Mouse (Mus musculus) forebrain, embryonic 14.5 days (tissue): Measurements from ENCODE around the gene Stx1b. TPM values are rescaled to one million over a fixed set of nuclear protein-coding genes. Genes with fewer than 3 reads are reported as not detected.
"Not testable (repeated sequence)": the region's sequence is repeated elsewhere in the genome, so short reads cannot be mapped to it uniquely, and the experiment has no call there.

Source experiments
- ATAC-seq: fragments of 200-750 bp; cut with Nextera tagmentation; 2 replicates; pipeline ENCODE4 v1.8.0; 2017; ENCODE audit warnings: mild to moderate bottlenecking, moderate library complexity
- DNase-seq: peaks from one replicate; pipeline ENCODE4 v3.0.0-alpha.2; 2015; ENCODE audit warnings: low spot score
- H3K27ac ChIP-seq: fragments of 300-500 bp; sonication (generic); 2 replicates; pipeline ENCODE4 v1.5.1; 2014; ENCODE audit warnings: low read depth, mild to moderate bottlenecking, control low read depth, low read length, moderate library complexity
- H3K27me3 ChIP-seq: fragments of 300-500 bp; sonication (generic); replicated peaks from 2 replicates; pipeline ENCODE4 v1.6.1; 2014; ENCODE audit warnings: low read length, control low read depth, mixed read lengths; ENCODE audit not compliant: control insufficient read depth, insufficient read depth
- H3K36me3 ChIP-seq: fragments of 300-500 bp; sonication (generic); 2 replicates; pipeline ENCODE4 v1.6.1; 2014; ENCODE audit warnings: low read length, control low read depth; ENCODE audit not compliant: control insufficient read depth, insufficient read depth
- H3K4me1 ChIP-seq: fragments of 300-500 bp; sonication (generic); 2 replicates; pipeline ENCODE4 v1.6.1; 2014; ENCODE audit warnings: antibody characterized with exemption, low read length, control low read depth; ENCODE audit not compliant: control insufficient read depth, insufficient read depth
- H3K4me2 ChIP-seq: fragments of 300-500 bp; sonication (generic); 2 replicates; pipeline ENCODE4 v1.6.1; 2014; ENCODE audit warnings: mild to moderate bottlenecking, control low read depth, low read length
- H3K4me3 ChIP-seq: fragments of 300-500 bp; sonication (generic); 2 replicates; pipeline ENCODE4 v1.5.1; 2014; ENCODE audit warnings: low read depth, low read length, control low read depth
- H3K9ac ChIP-seq: fragments of 300-500 bp; sonication (generic); 2 replicates; pipeline ENCODE4 v1.6.1; 2014; ENCODE audit warnings: mild to moderate bottlenecking, low read length, control low read depth, moderate library complexity
- H3K9me3 ChIP-seq: fragments of 300-500 bp; sonication (generic); replicated peaks from 2 replicates; pipeline ENCODE4 v1.6.1; 2016; ENCODE audit warnings: low read length, control low read depth, mixed read lengths; ENCODE audit not compliant: control insufficient read depth
- WGBS: fragments of 180-500 bp; shearing (Covaris S2); extraction: QIAGEN DNeasy Blood & Tissue Kit; methylation state at CpG from one replicate; pipeline ENCODE4 v1.1.7; 2014; 5-methylcytosine and 5-hydroxymethylcytosine counted together
- polyA plus RNA-seq: library from polyadenylated mRNA; unstranded; fragments of >200 nt; fragmentation: Nextera tagmentation; extraction: Ambion mirVana; gene quantifications from 2 replicates; pipeline ENCODE4 v1.2.1, GENCODE M21; 2014

Stx1b gene
- polyA plus RNA-seq, 1 experiment from 2014 or later = 15.7 TPM

GRCm38 (mm10) chr7:127775837-127776236 is 48.5 kb downstream of the Stx1b start:
- DNase-seq, ATAC-seq, H3K9me3 ChIP-seq, H3K27me3 ChIP-seq: not testable (repeated sequence)
- peaks cover 11% of the 10 kb centered on the region for H3K4me1 ChIP-seq
- WGBS = 77% methylated on average over 7 of the region's 7 CpGs
- H3K4me2 ChIP-seq = peak overlapping the region; percentile 82
- H3K27ac ChIP-seq = peak overlapping the region; percentile 96; the same call in 1 of the 2 replicates
- H3K9ac ChIP-seq = peak overlapping the region; percentile 90
- peaks cover 24% of the 10 kb centered on the region for H3K36me3 ChIP-seq
- peak overlapping the region; percentile 96 for H3K4me3 ChIP-seq

DNA sequence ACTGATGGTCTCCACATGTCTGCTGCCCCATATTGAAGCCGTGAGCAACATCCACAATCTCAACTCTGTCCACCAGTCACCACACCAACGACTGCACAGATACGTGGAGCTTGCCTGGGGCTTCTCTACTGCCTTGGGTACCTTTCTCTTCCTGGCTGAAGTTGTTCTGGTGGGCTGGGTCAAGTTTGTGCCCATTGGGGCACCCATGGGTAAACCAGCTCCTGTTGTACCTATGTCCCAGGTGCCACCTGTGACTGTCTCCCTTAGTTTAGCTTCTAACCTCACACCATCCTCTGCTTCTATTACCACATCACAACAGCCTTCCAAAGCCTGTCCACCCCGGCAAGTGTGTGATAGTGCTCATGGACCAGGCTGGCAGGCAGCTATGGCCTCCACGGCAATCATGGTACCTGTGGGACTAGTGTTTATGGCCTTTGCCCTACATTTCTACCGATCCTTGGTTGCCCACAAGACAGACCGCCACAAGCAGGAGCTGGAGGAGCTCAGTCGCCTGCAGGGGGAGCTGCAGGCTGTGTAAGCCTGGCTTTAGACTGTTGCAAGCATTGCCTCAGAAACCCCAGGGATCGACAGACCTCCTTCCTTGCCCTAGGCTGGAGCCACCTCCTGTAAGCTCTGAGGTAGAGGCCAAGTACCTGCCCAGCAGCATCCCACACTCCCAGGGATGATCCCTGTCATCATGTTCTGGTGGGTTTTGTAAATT is 50.5 kb downstream of the Stx1b start:
- no peaks in the 10 kb centered on the region for H3K27me3 ChIP-seq
- no peak for ATAC-seq
- H3K36me3 ChIP-seq = peaks cover 4% of the 10 kb centered on the region; the same call in 1 of the 2 replicates
- H3K4me2 ChIP-seq = no peak overlapping the region
- DNase-seq = peak; percentile 75
- no peaks in the 10 kb centered on the region for H3K9me3 ChIP-seq
- no peak overlapping the region for H3K4me3 ChIP-seq
- no peak overlapping the region for H3K27ac ChIP-seq
- peaks cover 28% of the 10 kb centered on the region for H3K4me1 ChIP-seq
- 48% methylated on average over 9 of the region's 9 CpGs for WGBS
- H3K9ac ChIP-seq = no peak overlapping the region

DNA sequence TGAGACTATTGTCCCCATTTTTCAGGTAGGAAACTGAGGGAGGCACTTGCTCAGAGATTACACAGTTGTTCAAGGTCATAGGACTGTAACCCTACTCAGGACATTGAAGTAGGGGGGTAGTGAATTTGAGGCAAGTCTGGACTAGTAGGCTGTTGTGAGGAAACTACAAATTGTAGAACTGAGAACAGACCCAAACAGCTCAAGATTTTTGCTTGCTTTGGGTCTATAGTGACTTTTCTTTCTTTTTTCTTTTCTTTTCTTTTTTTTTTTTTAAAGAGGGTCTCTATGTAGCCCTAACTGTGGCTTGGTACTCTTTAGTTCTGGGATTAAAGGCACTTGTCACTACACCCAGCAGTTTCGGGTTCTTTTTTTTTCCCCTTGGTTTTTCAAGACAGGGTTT is 51.8 kb downstream of the Stx1b start:
- WGBS = 96% methylated on average over 1 of the region's 1 CpGs
- Histone ChIP-seq H3K4me3 (no peak overlapping the region), H3K4me1 (peaks cover 21% of the 10 kb centered on the region; the same call in 1 of the 2 replicates), H3K9me3 (no peaks in the 10 kb centered on the region), H3K36me3 (peaks cover 9% of the 10 kb centered on the region), H3K9ac (no peak overlapping the region), H3K4me2 (no peak overlapping the region), H3K27ac (no peak overlapping the region), H3K27me3 (no peaks in the 10 kb centered on the region)
- DNase-seq (no peak), ATAC-seq (no peak)

GRCm38 (mm10) chr7:127772080-127772479 is 52.3 kb downstream of the Stx1b start:
- ATAC-seq (no peak), DNase-seq (no peak)
- no peak overlapping the region for H3K4me3 ChIP-seq
- peaks cover 14% of the 10 kb centered on the region for H3K36me3 ChIP-seq
- H3K9ac ChIP-seq = no peak overlapping the region
- WGBS = 96% methylated on average over 3 of the region's 3 CpGs
- no peaks in the 10 kb centered on the region for H3K27me3 ChIP-seq
- no peak overlapping the region for H3K27ac ChIP-seq
- H3K4me2 ChIP-seq = no peak overlapping the region
- H3K4me1 ChIP-seq = peaks cover 21% of the 10 kb centered on the region; the same call in 1 of the 2 replicates
- no peaks in the 10 kb centered on the region for H3K9me3 ChIP-seq

- DNase-seq (peak; percentile 11), ATAC-seq (no peak)
- H3K9ac ChIP-seq = no peak overlapping the region
- H3K27me3 ChIP-seq = no peaks in the 10 kb centered on the region
- H3K4me3 ChIP-seq = no peak overlapping the region
- H3K36me3 ChIP-seq = peaks cover 22% of the 10 kb centered on the region
- WGBS = 74% methylated on average over 5 of the region's 5 CpGs
- H3K27ac ChIP-seq = no peak overlapping the region
- peak overlapping the region; percentile 80; the same call in 1 of the 2 replicates for H3K4me2 ChIP-seq
- H3K9me3 ChIP-seq = no peaks in the 10 kb centered on the region
- H3K4me1 ChIP-seq = peaks cover 21% of the 10 kb centered on the region; the same call in 1 of the 2 replicates
These were observed 53.1 kb downstream of the Stx1b start for GRCm38 (mm10) chr7:127771262-127771661.

- no peaks in the 10 kb centered on the region for H3K27me3 ChIP-seq
- 8% methylated on average over 27 of the region's 27 CpGs for WGBS
- H3K9me3 ChIP-seq = no peaks in the 10 kb centered on the region
- peak overlapping the region; percentile 52; the same call in 1 of the 2 replicates for H3K27ac ChIP-seq
- peaks cover 21% of the 10 kb centered on the region; the same call in 1 of the 2 replicates for H3K4me1 ChIP-seq
- ATAC-seq = peak; percentile 21
- H3K4me2 ChIP-seq = peak overlapping the region; percentile 80
- peak; percentile 31 for DNase-seq
- H3K9ac ChIP-seq = peak overlapping the region; percentile 73
- H3K4me3 ChIP-seq = peak overlapping the region; percentile 38
- peaks cover 32% of the 10 kb centered on the region for H3K36me3 ChIP-seq
These were observed 54.1 kb downstream of the Stx1b start for GRCm38 (mm10) chr7:127770039-127770905.

GRCm38 (mm10) chr7:127769651-127770038 is 54.7 kb downstream of the Stx1b start, which contains the start of gene Orai3:
Gene Orai3, plus strand, starts transcription at chr7:127769815.
- Histone ChIP-seq H3K27ac (peak within 1 kb of the TSS; percentile 52; the same call in 1 of the 2 replicates), H3K27me3 (no peaks in the 10 kb centered on the region), H3K4me3 (peak within 1 kb of the TSS; percentile 38), H3K9ac (peak within 1 kb of the TSS; percentile 73), H3K4me1 (peaks cover 21% of the 10 kb centered on the region; the same call in 1 of the 2 replicates), H3K4me2 (peak within 1 kb of the TSS; percentile 80), H3K36me3 (peaks cover 38% of the 10 kb centered on the region), H3K9me3 (no peaks in the 10 kb centered on the region)
- peak; percentile 75 for DNase-seq
- peak; percentile 75 for ATAC-seq
- WGBS = under 1% methylated on average over 24 of the region's 24 CpGs

DNA sequence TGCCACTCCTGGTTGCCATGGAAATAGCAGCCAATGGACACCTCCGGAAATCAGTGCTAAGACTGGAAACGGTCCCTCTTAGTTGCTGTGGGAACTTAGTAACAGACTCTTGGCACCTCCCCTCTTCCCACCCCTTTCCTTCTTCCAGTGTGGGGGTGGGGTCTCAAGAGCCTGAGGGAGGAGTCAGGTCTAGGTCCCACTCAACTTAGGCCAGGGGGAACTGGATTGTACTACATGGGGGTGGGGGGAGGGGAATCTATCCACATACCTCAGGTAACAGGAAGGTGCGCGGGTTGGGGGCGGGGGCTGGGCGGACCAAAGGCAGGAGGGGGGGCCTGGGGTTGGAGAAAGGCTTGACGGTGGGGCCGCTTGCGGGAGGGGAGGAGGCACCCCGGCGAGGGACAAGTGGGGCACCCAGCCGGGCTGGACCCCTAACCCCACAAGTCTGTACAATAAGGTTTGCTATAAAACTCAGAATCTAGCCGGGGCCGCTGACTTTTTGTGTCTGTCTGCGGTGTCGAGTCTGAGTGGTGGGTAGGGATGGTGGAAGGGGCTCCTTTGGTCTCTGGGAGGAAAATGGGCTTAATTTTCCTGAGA is 55.3 kb downstream of the Stx1b start:
- WGBS = 0% methylated on average over 16 of the region's 16 CpGs
- peak; percentile 98 for DNase-seq

More for the DNA sequence above, 55.3 kb downstream of the Stx1b start:
- no peaks in the 10 kb centered on the region for H3K27me3 ChIP-seq
- peaks cover 21% of the 10 kb centered on the region; the same call in 1 of the 2 replicates for H3K4me1 ChIP-seq
- peak overlapping the region; percentile 80 for H3K4me2 ChIP-seq
- H3K36me3 ChIP-seq = peaks cover 44% of the 10 kb centered on the region
- peak overlapping the region; percentile 38 for H3K4me3 ChIP-seq
- H3K9ac ChIP-seq = peak overlapping the region; percentile 73; the same call in 1 of the 2 replicates
- peak overlapping the region; percentile 52; the same call in 1 of the 2 replicates for H3K27ac ChIP-seq
- no peaks in the 10 kb centered on the region for H3K9me3 ChIP-seq
- peak; percentile 90 for ATAC-seq
